Mouse (Mus musculus): Measurements from ENCODE around the gene Lrmda. TPM values are rescaled to one million over a fixed set of nuclear protein-coding genes. Genes with fewer than 3 reads are reported as not detected.

The Lrmda gene
- total and polyA plus RNA-seq, 2 experiments: 0.18 to 0.50 TPM

DNA sequence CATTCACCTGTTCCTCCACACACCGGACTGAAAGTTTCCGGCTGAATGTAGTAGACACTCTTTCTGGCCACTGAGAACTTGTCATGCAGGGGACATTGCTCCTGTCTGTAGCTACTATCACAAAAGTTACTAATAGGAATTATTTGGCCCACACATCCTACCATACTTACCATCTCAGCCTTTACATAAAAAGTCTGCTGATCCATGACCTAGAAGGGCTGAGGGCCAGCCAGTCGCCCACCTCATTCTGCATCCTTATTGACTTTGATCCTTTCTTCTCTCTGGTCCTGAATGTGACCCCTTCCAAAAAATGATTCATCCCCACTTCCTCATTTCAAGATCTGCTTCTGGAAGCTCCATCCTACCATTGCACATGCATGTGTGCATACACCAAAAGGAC is 534.2 kb downstream of the Lrmda start:
- no peaks in the 10 kb centered on the region for H3K4me1 ChIP-seq (ENCODE audit: control insufficient read depth, insufficient read depth, low read length)
- no peak overlapping the region for H3K9ac ChIP-seq (ENCODE audit: low read depth, low read length)
- no peak for DNase-seq (ENCODE audit: extremely low read depth, low read depth, low spot score)
- TF ChIP-seq POLR2A (IDR thresholded peaks at IDR 0.05; ENCODE audit: extremely low read depth, insufficient read depth, low read length) (no peak), CTCF (IDR thresholded peaks at IDR 0.05; ENCODE audit: low read depth, low read length) (no peak)
- no peaks in the 10 kb centered on the region for H3K27me3 ChIP-seq (ENCODE audit: control insufficient read depth, insufficient read depth, low read length)
- 94% methylated on average over 3 of the region's 3 CpGs for WGBS
- no peak overlapping the region for H3K4me3 ChIP-seq (ENCODE audit: insufficient read depth, low read depth, low read length)
- H3K36me3 ChIP-seq (ENCODE audit: control insufficient read depth, insufficient read depth, low read length): no peaks in the 10 kb centered on the region
- no peak overlapping the region for H3K27ac ChIP-seq (replicated peaks; ENCODE audit: insufficient read depth, low read depth, low read length)
- H3K79me2 ChIP-seq (ENCODE audit: control insufficient read depth, insufficient read depth, low read length): no peaks in the 10 kb centered on the region

GRCm38 (mm10) chr14:22572486-22572885 is 553.0 kb downstream of the Lrmda start:
- no peak overlapping the region for H3K9ac ChIP-seq (ENCODE audit: low read depth, low read length)
- no peak for DNase-seq (ENCODE audit: extremely low read depth, low read depth, low spot score)
- H3K27ac ChIP-seq (replicated peaks; ENCODE audit: insufficient read depth, low read depth, low read length): no peak overlapping the region
- H3K79me2 ChIP-seq (ENCODE audit: control insufficient read depth, insufficient read depth, low read length): no peaks in the 10 kb centered on the region
- H3K27me3 ChIP-seq (ENCODE audit: control insufficient read depth, insufficient read depth, low read length): no peaks in the 10 kb centered on the region
- no peaks in the 10 kb centered on the region for H3K4me1 ChIP-seq (ENCODE audit: control insufficient read depth, insufficient read depth, low read length)
- H3K36me3 ChIP-seq (ENCODE audit: control insufficient read depth, insufficient read depth, low read length): no peaks in the 10 kb centered on the region
- 76% methylated on average over 5 of the region's 5 CpGs for WGBS
- H3K4me3 ChIP-seq (ENCODE audit: insufficient read depth, low read depth, low read length): no peak overlapping the region
- TF ChIP-seq CTCF (IDR thresholded peaks at IDR 0.05; ENCODE audit: low read depth, low read length) (no peak), POLR2A (IDR thresholded peaks at IDR 0.05; ENCODE audit: extremely low read depth, insufficient read depth, low read length) (no peak)

- H3K27me3 ChIP-seq (ENCODE audit: control insufficient read depth, insufficient read depth, low read length): no peaks in the 10 kb centered on the region
- no peak for TF ChIP-seq CTCF (IDR thresholded peaks at IDR 0.05; ENCODE audit: low read depth, low read length)
- no peak for TF ChIP-seq POLR2A (IDR thresholded peaks at IDR 0.05; ENCODE audit: extremely low read depth, insufficient read depth, low read length)
- H3K4me3 ChIP-seq (ENCODE audit: insufficient read depth, low read depth, low read length): no peak overlapping the region
- H3K9ac ChIP-seq (ENCODE audit: low read depth, low read length): no peak overlapping the region
- no peaks in the 10 kb centered on the region for H3K36me3 ChIP-seq (ENCODE audit: control insufficient read depth, insufficient read depth, low read length)
- WGBS: 94% methylated on average over 7 of the region's 7 CpGs
- H3K4me1 ChIP-seq (ENCODE audit: control insufficient read depth, insufficient read depth, low read length): no peaks in the 10 kb centered on the region
- no peaks in the 10 kb centered on the region for H3K79me2 ChIP-seq (ENCODE audit: control insufficient read depth, insufficient read depth, low read length)
- no peak overlapping the region for H3K27ac ChIP-seq (replicated peaks; ENCODE audit: insufficient read depth, low read depth, low read length)
- DNase-seq (ENCODE audit: extremely low read depth, low read depth, low spot score): no peak
Observed at GRCm38 (mm10) chr14:22573585-22573984, 554.1 kb downstream of the Lrmda start.

DNA sequence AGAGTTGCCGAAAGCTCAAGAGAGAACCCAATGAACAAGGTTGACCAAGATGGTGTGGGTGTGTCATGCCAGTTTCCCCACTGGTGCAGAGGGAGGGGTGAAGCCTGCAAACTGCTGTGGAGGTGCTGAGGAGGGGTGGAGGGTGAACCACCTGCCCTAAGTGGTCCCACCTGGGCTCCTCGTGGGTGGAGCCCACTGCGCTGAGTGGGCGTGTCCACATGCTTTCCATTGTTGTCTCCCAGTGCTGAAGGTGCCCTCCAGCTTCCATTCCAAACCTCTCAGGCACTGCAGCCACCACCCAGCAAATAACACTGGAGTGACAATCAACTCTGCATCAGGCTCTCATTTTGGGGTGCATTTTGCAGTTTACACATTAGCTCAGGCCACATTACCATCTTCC is 554.5 kb downstream of the Lrmda start:
- no peaks in the 10 kb centered on the region for H3K36me3 ChIP-seq (ENCODE audit: control insufficient read depth, insufficient read depth, low read length)
- no peaks in the 10 kb centered on the region for H3K27me3 ChIP-seq (ENCODE audit: control insufficient read depth, insufficient read depth, low read length)
- TF ChIP-seq POLR2A (IDR thresholded peaks at IDR 0.05; ENCODE audit: extremely low read depth, insufficient read depth, low read length) (no peak), CTCF (IDR thresholded peaks at IDR 0.05; ENCODE audit: low read depth, low read length) (no peak)
- H3K27ac ChIP-seq (replicated peaks; ENCODE audit: insufficient read depth, low read depth, low read length): no peak overlapping the region
- no peaks in the 10 kb centered on the region for H3K79me2 ChIP-seq (ENCODE audit: control insufficient read depth, insufficient read depth, low read length)
- H3K4me1 ChIP-seq (ENCODE audit: control insufficient read depth, insufficient read depth, low read length): no peaks in the 10 kb centered on the region
- 81% methylated on average over 4 of the region's 4 CpGs for WGBS
- DNase-seq (ENCODE audit: extremely low read depth, low read depth, low spot score): no peak
- H3K9ac ChIP-seq (ENCODE audit: low read depth, low read length): no peak overlapping the region
- no peak overlapping the region for H3K4me3 ChIP-seq (ENCODE audit: insufficient read depth, low read depth, low read length)

DNA sequence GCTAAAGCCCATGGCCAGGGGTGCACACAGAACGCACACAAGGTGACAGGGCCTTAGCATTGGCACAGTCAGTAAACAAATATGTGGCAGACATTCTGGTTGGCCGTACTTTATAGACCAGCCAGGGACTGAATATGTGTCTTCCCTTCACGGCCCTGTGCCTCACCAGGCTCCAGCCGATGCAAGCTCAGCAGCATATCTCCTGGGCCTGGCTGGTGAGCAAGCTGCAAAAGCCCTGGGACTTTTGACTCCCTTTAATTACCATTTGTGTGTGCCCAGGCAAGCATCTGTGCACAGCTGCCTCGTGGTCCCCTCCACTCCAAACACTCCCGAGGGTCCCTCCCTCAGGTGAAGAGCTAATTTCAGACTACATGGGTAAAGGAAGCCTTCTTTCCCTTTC is 556.9 kb downstream of the Lrmda start:
- Histone ChIP-seq H3K36me3 (ENCODE audit: control insufficient read depth, insufficient read depth, low read length) (no peaks in the 10 kb centered on the region), H3K9ac (ENCODE audit: low read depth, low read length) (no peak overlapping the region), H3K27me3 (ENCODE audit: control insufficient read depth, insufficient read depth, low read length) (no peaks in the 10 kb centered on the region), H3K79me2 (ENCODE audit: control insufficient read depth, insufficient read depth, low read length) (no peaks in the 10 kb centered on the region), H3K4me3 (ENCODE audit: insufficient read depth, low read depth, low read length) (no peak overlapping the region), H3K27ac (replicated peaks; ENCODE audit: insufficient read depth, low read depth, low read length) (no peak overlapping the region), H3K4me1 (ENCODE audit: control insufficient read depth, insufficient read depth, low read length) (no peaks in the 10 kb centered on the region)
- TF ChIP-seq POLR2A (IDR thresholded peaks at IDR 0.05; ENCODE audit: extremely low read depth, insufficient read depth, low read length): no peak
- no peak for TF ChIP-seq CTCF (IDR thresholded peaks at IDR 0.05; ENCODE audit: low read depth, low read length)
- 86% methylated on average over 6 of the region's 6 CpGs for WGBS
- DNase-seq (ENCODE audit: extremely low read depth, low read depth, low spot score): no peak

- TF ChIP-seq CTCF (IDR thresholded peaks at IDR 0.05; ENCODE audit: low read depth, low read length): no peak
- TF ChIP-seq POLR2A (IDR thresholded peaks at IDR 0.05; ENCODE audit: extremely low read depth, insufficient read depth, low read length): no peak
- no peaks in the 10 kb centered on the region for H3K27me3 ChIP-seq (ENCODE audit: control insufficient read depth, insufficient read depth, low read length)
- H3K4me1 ChIP-seq (ENCODE audit: control insufficient read depth, insufficient read depth, low read length): no peaks in the 10 kb centered on the region
- no peak overlapping the region for H3K9ac ChIP-seq (ENCODE audit: low read depth, low read length)
- H3K27ac ChIP-seq (replicated peaks; ENCODE audit: insufficient read depth, low read depth, low read length): no peak overlapping the region
- DNase-seq (ENCODE audit: extremely low read depth, low read depth, low spot score): no peak
- no peaks in the 10 kb centered on the region for H3K79me2 ChIP-seq (ENCODE audit: control insufficient read depth, insufficient read depth, low read length)
- 71% methylated on average over 13 of the region's 13 CpGs for WGBS
- no peaks in the 10 kb centered on the region for H3K36me3 ChIP-seq (ENCODE audit: control insufficient read depth, insufficient read depth, low read length)
- no peak overlapping the region for H3K4me3 ChIP-seq (ENCODE audit: insufficient read depth, low read depth, low read length)
Observed at GRCm38 (mm10) chr14:22577411-22578037, 558.0 kb downstream of the Lrmda start.

Data from liver, adult 2 months (tissue).